ENCODE assay signal across 9 mouse cellular contexts in the genomic region with DNA sequence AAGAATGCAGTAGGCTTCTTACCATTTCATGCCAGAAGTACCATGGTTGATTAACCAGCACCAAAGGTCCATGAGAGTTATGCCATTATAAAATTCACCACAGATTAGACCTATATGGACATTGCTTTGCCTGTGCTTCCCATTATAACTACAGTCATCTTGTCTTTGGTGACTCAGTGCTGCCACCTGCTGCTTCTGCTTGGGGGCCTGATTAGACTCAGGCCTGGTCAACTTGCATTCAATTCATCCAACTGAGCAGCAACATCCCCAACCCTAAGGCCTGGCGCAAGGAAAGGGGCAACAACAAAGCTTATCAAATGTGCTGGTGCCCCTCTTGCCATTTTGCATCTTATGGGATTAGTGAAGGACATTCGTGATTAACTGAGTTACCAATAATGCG. TPM values are rescaled to one million over a fixed set of nuclear protein-coding genes. Genes with fewer than 3 reads are reported as not detected.
DNase-seq lines count a peak whose midpoint lies in the region.
"Had no signal": no experiment of that assay in that cellular context is flagged by ENCODE, and none has a peak within 500 bp of the region (broad histone marks: within the 10 kb centered on the region; RNA-seq: fewer than 3 reads in every experiment).

No protein-coding gene starts in this region.

- H3K36me3 ChIP-seq in splenic B cell, adult 2 months (ENCODE audit: control insufficient read depth, insufficient read depth, low read length, poor library complexity, severe bottlenecking) = peaks cover 4% of the 10 kb centered on the region; the same call in 1 of the 2 replicates

- H3K27me3 ChIP-seq in splenic B cell, adult 2 months (ENCODE audit: control insufficient read depth, insufficient read depth, low read length, poor library complexity, severe bottlenecking) = no peaks in the 10 kb centered on the region
- H3K27me3 ChIP-seq: neural tube, embryonic 13.5 days had no signal

- DNase-seq in heart, adult 11 months = peak; percentile 98
- DNase-seq in heart, postnatal 25 days (ENCODE audit: low spot score) = no peak
- peak; percentile 82 for DNase-seq in adrenal gland, adult 2 months
- peak; percentile 74 for DNase-seq in embryo, embryonic 10.5 days (ENCODE audit: low spot score)
- peak; percentile 80 to 91 for DNase-seq in heart, postnatal 36 days
- peak; percentile 53 to 88 for DNase-seq in layer of hippocampus, postnatal 25 days (ENCODE audit: extremely low spot score in 1 of 2, low spot score in 1 of 2)
- DNase-seq in mesoderm, embryonic 11.5 days (ENCODE audit: low read depth, low spot score) = peak; percentile 75
- peak; percentile 85 for DNase-seq in splenic B cell, adult 2 months (ENCODE audit: low read depth, low spot score)

- intact Hi-C loops in heart, postnatal 25 days (cut with DNase I) = loop anchor here (1.0 to 5.0 kb wide), 3 partner anchors 35 to 319 kb away; no protein-coding TSS in a partner anchor
- intact Hi-C loops in heart, postnatal 36 days (cut with DNase I) = loop anchor here (1.0 to 5.0 kb wide), 4 partner anchors 36 to 319 kb away; no protein-coding TSS in a partner anchor

RNA-seq across cellular contexts. Expression of gene Zfp1, which starts 19.3 kb away (rescaled TPM):
- total RNA-seq in heart, postnatal 25 days (2021) = 1 to 10 TPM; 7.4 to 7.5 TPM
- total RNA-seq in adrenal gland, adult 2 months (2021) = 1 to 10 TPM; 6.1 to 9.8 TPM
- polyA plus RNA-seq in adrenal gland, adult 2 months (2012; rRNA removed) = 5.3 and 5.6 TPM in 2 replicates
- total RNA-seq in heart, postnatal 36 days (2021) = 1 to 10 TPM; 8.1 to 8.4 TPM
- total RNA-seq in layer of hippocampus, postnatal 25 days (2021) = 10 to 100 TPM; 19.4 to 22.3 TPM

RNA-seq across cellular contexts. Expression of gene Ctrb1, which starts 28.3 kb away (rescaled TPM):
- total RNA-seq in heart, postnatal 25 days (2021) = not detected
- total RNA-seq in adrenal gland, adult 2 months (2021) = under 1 TPM in 1 of 2 experiments, not detected in 1; 0.90 TPM
- 0.51 and 0.67 TPM in 2 replicates for polyA plus RNA-seq in adrenal gland, adult 2 months (2012; rRNA removed)
- total RNA-seq in heart, postnatal 36 days (2021) = not detected
- not detected for total RNA-seq in layer of hippocampus, postnatal 25 days (2021)
- polyA plus RNA-seq: neural tube, embryonic 13.5 days had no signal

RNA-seq across cellular contexts. Expression of gene Ldhd, which starts 32.3 kb away (rescaled TPM):
- 10 to 100 TPM; 25.1 to 28.1 TPM for total RNA-seq in heart, postnatal 25 days (2021)
- 10 to 100 TPM; 64.5 to 82.1 TPM for total RNA-seq in adrenal gland, adult 2 months (2021)
- polyA plus RNA-seq in adrenal gland, adult 2 months (2012; rRNA removed) = 89.4 and 93.5 TPM in 2 replicates
- 10 to 100 TPM; 36.7 to 43.6 TPM for total RNA-seq in heart, postnatal 36 days (2021)
- total RNA-seq in layer of hippocampus, postnatal 25 days (2021) = 1 to 10 TPM; 6.6 to 7.2 TPM
